Mouse (Mus musculus) stomach, embryonic 14.5 days (tissue): ENCODE results near the gene Adh1. TPM values are rescaled to one million over a fixed set of nuclear protein-coding genes. Genes with fewer than 3 reads are reported as not detected.
A peak's percentile ranks its signal among the peaks of the same experiment; 100 is the strongest.

Experiments used
- ATAC-seq: fragments of 200-750 bp; cut with Nextera tagmentation; 2 replicates; pipeline ENCODE4 v1.8.0; 2017; ENCODE audit warnings: low read depth, moderate TSS enrichment; ENCODE audit not compliant: insufficient number of reproducible peaks, insufficient read depth, low FRiP score
- H3K27ac ChIP-seq: fragments of 300-500 bp; sonication (generic); 2 replicates; pipeline ENCODE4 v1.5.1; 2014; ENCODE audit warnings: mild to moderate bottlenecking, low read length, moderate library complexity, mixed read lengths
- H3K27me3 ChIP-seq: fragments of 300-500 bp; sonication (generic); 2 replicates; pipeline ENCODE4 v1.6.1; 2014; ENCODE audit warnings: low read length, control low read depth, mixed read lengths; ENCODE audit not compliant: control insufficient read depth, insufficient read depth
- H3K36me3 ChIP-seq: fragments of 300-500 bp; sonication (generic); 2 replicates; pipeline ENCODE4 v1.6.1; 2014; ENCODE audit warnings: mild to moderate bottlenecking, control low read depth, low read length, moderate library complexity, mixed read lengths; ENCODE audit not compliant: control insufficient read depth, insufficient read depth
- H3K4me1 ChIP-seq: fragments of 300-500 bp; sonication (generic); 2 replicates; pipeline ENCODE4 v1.6.1; 2014; ENCODE audit warnings: low read length, control low read depth, mixed read lengths; ENCODE audit not compliant: control insufficient read depth, insufficient read depth
- H3K4me2 ChIP-seq: fragments of 300-500 bp; sonication (generic); replicated peaks from 2 replicates; pipeline ENCODE4 v1.6.1; 2014; ENCODE audit warnings: low read depth, low read length, control low read depth
- H3K4me3 ChIP-seq: fragments of 300-500 bp; sonication (generic); 2 replicates; pipeline ENCODE4 v1.5.1; 2014; ENCODE audit warnings: low read depth, low read length, control low read depth
- H3K9ac ChIP-seq: fragments of 300-500 bp; sonication (generic); replicated peaks from 2 replicates; pipeline ENCODE4 v1.6.1; 2014; ENCODE audit warnings: low read depth, mild to moderate bottlenecking, control low read depth, low read length, moderate library complexity, mixed read lengths
- H3K9me3 ChIP-seq: fragments of 300-500 bp; sonication (generic); 2 replicates; pipeline ENCODE4 v1.6.1; 2016; ENCODE audit warnings: low read depth, low read length, control low read depth; ENCODE audit not compliant: control insufficient read depth
- WGBS: fragments of 180-500 bp; shearing (Covaris S2); extraction: QIAGEN DNeasy Blood & Tissue Kit; methylation state at CpG from one replicate; pipeline ENCODE4 v1.1.7; 2014; 5-methylcytosine and 5-hydroxymethylcytosine counted together
- polyA plus RNA-seq: library from polyadenylated mRNA; unstranded; fragments of >200 nt; fragmentation: Nextera tagmentation; extraction: Ambion mirVana; gene quantifications from 2 replicates; pipeline ENCODE4 v1.2.1, GENCODE M21; 2014

Gene Adh1
- polyA plus RNA-seq, 1 experiment from 2014 or later, result 9.9 TPM

DNA sequence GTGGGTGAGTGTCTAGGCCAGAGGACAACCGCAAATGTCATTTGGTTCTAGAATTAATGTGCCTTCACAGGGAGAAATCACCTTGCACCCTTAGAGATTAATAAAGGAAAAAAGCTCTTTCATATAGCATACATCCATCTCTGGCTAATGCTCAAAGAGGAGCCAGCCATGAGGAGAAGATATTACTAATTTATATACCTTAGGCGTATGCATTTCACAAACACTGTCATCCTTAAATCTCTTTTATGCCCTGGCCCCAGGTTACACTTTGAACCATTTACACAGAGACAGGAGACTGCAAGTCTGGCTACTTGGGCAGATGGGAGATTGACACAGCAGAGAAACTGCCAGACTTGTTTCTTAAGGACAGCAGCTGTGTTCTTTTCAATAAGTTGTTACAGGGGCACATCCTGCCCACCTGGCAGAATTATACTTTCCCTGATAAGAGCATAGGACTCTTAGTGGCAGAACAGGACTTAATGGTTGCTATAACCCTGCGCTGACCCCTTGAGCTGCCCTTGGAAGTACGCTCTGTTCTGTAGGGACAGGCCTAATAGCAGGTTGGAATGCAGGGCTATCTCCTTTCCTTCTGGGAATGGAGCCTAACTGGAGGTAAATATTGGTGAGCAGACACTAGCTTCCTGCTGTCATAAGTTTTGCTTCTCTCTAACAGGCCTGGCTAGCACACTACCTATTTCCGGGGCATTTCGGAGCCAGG lies 43.1 kb downstream of the Adh1 start:
- WGBS, result 41% methylated on average over 6 of the region's 6 CpGs
- H3K9ac ChIP-seq, result no peak overlapping the region
- peaks cover 17% of the 10 kb centered on the region for H3K4me1 ChIP-seq
- no peak overlapping the region for H3K27ac ChIP-seq
- H3K4me2 ChIP-seq, result no peak overlapping the region
- no peaks in the 10 kb centered on the region for H3K27me3 ChIP-seq
- H3K4me3 ChIP-seq, result no peak overlapping the region
- no peaks in the 10 kb centered on the region for H3K36me3 ChIP-seq
- ATAC-seq, result no peak
- no peaks in the 10 kb centered on the region for H3K9me3 ChIP-seq

- Histone ChIP-seq H3K36me3 (no peaks in the 10 kb centered on the region), H3K27ac (no peak overlapping the region), H3K4me1 (peaks cover 17% of the 10 kb centered on the region), H3K4me2 (no peak overlapping the region), H3K9me3 (no peaks in the 10 kb centered on the region), H3K27me3 (no peaks in the 10 kb centered on the region), H3K4me3 (no peak overlapping the region), H3K9ac (no peak overlapping the region)
- no peak for ATAC-seq
- 37% methylated on average over 4 of the region's 4 CpGs for WGBS
Measured at GRCm38 (mm10) chr3:138304489-138304871, 43.7 kb downstream of the Adh1 start.

DNA sequence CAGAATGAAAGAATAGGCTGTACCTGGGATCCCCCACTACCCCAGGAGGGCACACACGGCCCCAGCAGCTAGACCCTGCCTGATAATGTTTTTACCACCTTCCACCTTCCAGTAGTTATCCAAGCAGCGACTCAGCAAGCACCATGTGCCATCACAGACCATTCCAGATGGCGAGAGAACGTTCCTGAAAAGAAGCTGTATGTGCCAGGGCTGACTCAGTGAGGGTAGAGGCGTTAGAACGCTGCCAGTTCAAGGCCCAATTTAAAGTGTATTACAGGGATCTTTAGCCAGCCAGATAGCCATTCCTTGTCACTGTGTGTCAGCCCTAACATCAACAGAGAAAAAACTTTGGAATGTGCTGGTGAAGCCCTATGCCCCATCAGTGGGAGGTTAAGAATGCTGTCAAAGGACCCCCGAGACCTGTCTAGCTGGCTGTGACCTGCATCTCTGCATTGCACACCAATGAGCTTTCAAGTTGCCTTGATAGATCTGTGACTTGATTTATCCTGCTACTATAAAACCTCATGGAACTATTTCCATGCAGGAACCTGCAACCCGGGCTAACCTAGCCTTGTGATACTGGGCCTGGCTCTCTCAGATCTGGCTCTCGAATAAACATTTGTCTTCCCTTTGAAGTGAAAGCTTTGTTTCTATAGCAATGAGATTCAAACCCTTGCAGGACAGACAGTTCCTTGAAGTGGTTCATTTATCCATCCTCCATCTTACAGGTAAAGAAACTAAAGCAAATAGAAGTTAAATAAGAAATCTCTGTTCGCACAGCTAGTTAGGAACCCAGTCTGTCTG lies 44.9 kb downstream of the Adh1 start:
- 45% methylated on average over 10 of the region's 10 CpGs for WGBS
- ATAC-seq, result peak; percentile 66
- no peaks in the 10 kb centered on the region for H3K36me3 ChIP-seq
- H3K4me2 ChIP-seq, result 0 out of 2 replicates have a peak overlapping the region, but pooled peaks have one; percentile 28
- H3K27ac ChIP-seq, result 0 out of 2 replicates have a peak overlapping the region, but pooled peaks have one; percentile 7
- no peaks in the 10 kb centered on the region for H3K9me3 ChIP-seq
- no peaks in the 10 kb centered on the region for H3K27me3 ChIP-seq
- peaks cover 17% of the 10 kb centered on the region for H3K4me1 ChIP-seq
- H3K9ac ChIP-seq, result no peak overlapping the region
- no peak overlapping the region for H3K4me3 ChIP-seq

- H3K9me3 ChIP-seq, result no peaks in the 10 kb centered on the region
- peaks cover 17% of the 10 kb centered on the region for H3K4me1 ChIP-seq
- 10% methylated on average over 8 of the region's 8 CpGs for WGBS
- peak overlapping the region; percentile 58; the same call in 1 of the 2 replicates for H3K27ac ChIP-seq
- H3K9ac ChIP-seq, result no peak overlapping the region
- no peaks in the 10 kb centered on the region for H3K27me3 ChIP-seq
- no peaks in the 10 kb centered on the region for H3K36me3 ChIP-seq
- ATAC-seq, result peak; percentile 79
- no peak overlapping the region for H3K4me3 ChIP-seq
- peak overlapping the region; percentile 28 for H3K4me2 ChIP-seq
Measured at GRCm38 (mm10) chr3:138306290-138306683, 45.5 kb downstream of the Adh1 start.

DNA sequence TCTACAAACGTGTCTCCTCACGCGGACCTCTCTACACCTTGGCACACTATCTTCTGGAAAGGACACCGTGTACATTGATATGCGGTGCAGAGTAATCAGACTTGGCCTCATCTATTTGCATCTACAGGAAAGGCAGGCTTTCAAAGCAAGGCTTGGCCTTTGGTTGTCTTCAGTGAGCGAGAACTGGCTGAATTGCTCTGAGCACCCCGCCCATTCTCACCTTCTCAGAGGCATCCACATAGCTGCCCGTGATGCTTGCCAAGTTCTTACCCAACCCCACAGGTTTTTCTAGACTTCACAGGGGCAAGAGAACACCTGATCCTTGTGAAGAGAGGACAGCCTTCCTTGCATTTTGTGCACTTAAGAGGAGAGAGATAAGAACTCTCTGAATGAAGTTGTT lies 49.1 kb downstream of the Adh1 start:
- Histone ChIP-seq H3K36me3 (no peaks in the 10 kb centered on the region), H3K9me3 (no peaks in the 10 kb centered on the region), H3K9ac (no peak overlapping the region), H3K4me1 (peaks cover 8% of the 10 kb centered on the region; the same call in 1 of the 2 replicates), H3K27me3 (no peaks in the 10 kb centered on the region), H3K4me2 (no peak overlapping the region), H3K27ac (no peak overlapping the region), H3K4me3 (no peak overlapping the region)
- no peak for ATAC-seq
- 82% methylated on average over 8 of the region's 8 CpGs for WGBS

DNA sequence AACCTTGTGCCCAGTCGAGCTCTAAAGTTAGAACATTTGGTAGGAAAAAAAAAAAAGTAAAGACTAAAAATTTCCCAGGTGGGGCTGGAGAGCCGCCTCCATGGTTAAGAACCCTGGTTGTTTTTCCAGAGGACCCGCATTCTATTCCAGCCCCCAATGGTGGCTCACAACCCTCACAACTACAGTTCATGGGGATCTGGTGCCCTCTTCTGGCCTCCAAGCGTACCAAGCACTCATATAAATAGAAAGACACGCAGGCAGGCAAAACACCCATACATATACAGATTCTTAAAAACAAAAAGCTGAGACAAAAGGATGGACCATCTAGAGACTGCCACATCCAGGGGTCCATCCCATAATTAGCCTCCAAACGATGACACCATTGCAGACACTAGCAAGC lies 50.2 kb downstream of the Adh1 start:
- Histone ChIP-seq H3K36me3 (no peaks in the 10 kb centered on the region), H3K9me3 (no peaks in the 10 kb centered on the region), H3K4me2 (no peak overlapping the region), H3K4me3 (no peak overlapping the region), H3K27me3 (no peaks in the 10 kb centered on the region), H3K4me1 (peaks cover 8% of the 10 kb centered on the region; the same call in 1 of the 2 replicates), H3K9ac (no peak overlapping the region), H3K27ac (no peak overlapping the region)
- WGBS, result 89% methylated on average over 6 of the region's 6 CpGs
- no peak for ATAC-seq

DNA sequence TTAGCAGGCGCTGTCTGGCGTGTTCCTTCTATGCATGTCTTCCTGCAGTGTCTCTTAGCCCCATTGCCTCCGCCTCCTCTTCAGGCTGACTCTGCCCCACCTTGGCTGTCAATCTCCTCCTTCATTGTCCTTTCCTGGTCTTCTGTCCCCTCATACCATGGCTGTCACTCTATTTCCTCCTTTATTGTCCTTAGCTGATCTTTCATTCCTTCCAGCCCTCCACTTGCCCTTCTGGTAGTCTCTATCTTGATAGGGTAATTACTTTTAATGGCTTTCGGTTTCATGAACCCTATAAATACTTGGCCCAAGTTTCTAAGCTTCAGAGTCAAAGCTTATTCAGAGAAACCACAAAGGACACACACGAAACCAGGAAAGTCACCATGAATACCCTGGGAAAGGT lies 52.2 kb downstream of the Adh1 start, which contains the start of gene Adh6a:
TSS of gene Adh6a (plus strand) at position 322 of the 400 bp plus-strand sequence.
- no peaks in the 10 kb centered on the region for H3K4me1 ChIP-seq
- ATAC-seq, result no peak
- H3K27me3 ChIP-seq, result no peaks in the 10 kb centered on the region
- H3K27ac ChIP-seq, result no peak within 1 kb of the TSS
- no peaks in the 10 kb centered on the region for H3K9me3 ChIP-seq
- H3K4me3 ChIP-seq, result no peak within 1 kb of the TSS
- no peak within 1 kb of the TSS for H3K9ac ChIP-seq
- WGBS, result 86% methylated on average over 5 of the region's 5 CpGs
- no peaks in the 10 kb centered on the region for H3K36me3 ChIP-seq
- no peak within 1 kb of the TSS for H3K4me2 ChIP-seq

DNA sequence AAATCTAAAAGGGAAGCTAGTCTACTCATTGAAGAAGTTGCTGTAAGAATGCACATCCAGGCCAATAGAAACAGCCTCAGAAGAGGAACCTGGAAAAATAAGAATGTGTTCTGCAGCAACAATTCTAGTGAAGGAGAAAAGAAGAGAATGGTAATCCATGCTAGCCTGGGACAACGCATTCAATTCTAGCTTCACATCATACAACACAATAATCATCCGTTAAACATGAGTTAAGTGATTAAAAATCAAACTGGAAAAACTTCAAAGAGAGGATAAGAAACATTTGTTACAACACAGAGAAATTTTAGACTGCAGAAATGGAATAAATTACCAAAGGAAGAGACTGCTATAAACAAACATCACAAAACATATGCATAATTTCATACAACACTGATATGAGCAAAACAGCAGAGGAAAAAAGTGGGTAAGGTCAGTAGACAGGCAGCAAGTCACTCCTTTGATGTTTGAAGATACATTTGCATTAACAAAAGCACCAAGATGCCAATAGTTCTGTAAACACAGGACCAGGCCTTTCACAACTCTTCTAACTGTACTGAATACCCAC lies 56.2 kb downstream of the Adh1 start:
- no peaks in the 10 kb centered on the region for H3K4me1 ChIP-seq
- no peak overlapping the region for H3K9ac ChIP-seq
- WGBS, result 81% methylated on average over 2 of the region's 2 CpGs
- H3K36me3 ChIP-seq, result no peaks in the 10 kb centered on the region
- H3K27ac ChIP-seq, result no peak overlapping the region
- no peaks in the 10 kb centered on the region for H3K27me3 ChIP-seq
- H3K4me3 ChIP-seq, result no peak overlapping the region
- no peak for ATAC-seq
- H3K9me3 ChIP-seq, result no peaks in the 10 kb centered on the region
- no peak overlapping the region for H3K4me2 ChIP-seq
